Mouse (Mus musculus): ENCODE measurements around the gene Abca12.

The Abca12 gene

DNA sequence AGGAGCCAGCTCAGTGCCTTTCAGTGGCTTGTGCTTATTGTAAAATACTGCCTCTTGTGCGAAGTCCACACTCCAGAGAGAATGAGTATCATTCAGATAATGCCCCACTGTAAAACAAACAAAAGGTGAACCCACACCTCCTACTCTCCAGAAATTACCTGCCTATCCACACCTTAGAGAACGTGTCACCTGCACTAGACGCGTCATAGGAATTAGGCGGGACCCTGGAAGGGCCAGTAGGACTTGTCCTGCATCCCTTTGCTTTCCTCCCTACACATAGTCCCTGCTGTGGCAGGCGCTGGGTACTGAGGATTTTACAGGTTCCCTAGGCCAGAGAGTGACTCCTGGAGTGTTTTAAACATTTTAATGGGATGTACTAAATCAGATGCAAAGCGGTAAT is at the start of gene Abca12:
TSS of gene Abca12 (minus strand) at position 101 of the 400 bp plus-strand sequence.
- DNase-seq (ENCODE audit: extremely low spot score, low spot score) = no peak

DNA sequence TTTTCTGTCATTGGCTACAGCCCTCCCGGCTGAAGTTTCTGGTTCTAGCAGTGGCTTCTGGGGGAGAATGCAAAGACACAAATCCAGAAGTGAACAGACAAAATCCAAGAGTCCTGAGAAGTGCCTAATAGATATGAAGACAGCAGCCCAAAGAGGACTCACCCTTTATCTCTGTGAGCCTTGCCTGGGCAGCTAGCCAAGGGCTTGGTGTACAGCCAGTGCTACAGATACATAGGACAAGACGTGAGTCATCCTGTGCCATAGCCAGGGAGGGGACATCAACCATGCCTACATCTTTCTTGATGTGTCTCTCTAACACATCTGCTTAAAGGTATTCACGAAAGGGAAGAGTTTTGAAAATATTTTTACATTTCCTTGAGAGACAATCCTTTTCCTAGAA is 43.3 kb upstream of the Abca12 start:
- DNase-seq (ENCODE audit: extremely low spot score, low spot score) = no peak

- DNase-seq (ENCODE audit: extremely low spot score, low spot score) = no peak
Measured at GRCm38 (mm10) chr1:71447424-71447823, 32.7 kb upstream of the Abca12 start.

GRCm38 (mm10) chr1:71421741-71422333 is 7.1 kb upstream of the Abca12 start:
- no peak for DNase-seq (ENCODE audit: extremely low spot score, low spot score)

DNA sequence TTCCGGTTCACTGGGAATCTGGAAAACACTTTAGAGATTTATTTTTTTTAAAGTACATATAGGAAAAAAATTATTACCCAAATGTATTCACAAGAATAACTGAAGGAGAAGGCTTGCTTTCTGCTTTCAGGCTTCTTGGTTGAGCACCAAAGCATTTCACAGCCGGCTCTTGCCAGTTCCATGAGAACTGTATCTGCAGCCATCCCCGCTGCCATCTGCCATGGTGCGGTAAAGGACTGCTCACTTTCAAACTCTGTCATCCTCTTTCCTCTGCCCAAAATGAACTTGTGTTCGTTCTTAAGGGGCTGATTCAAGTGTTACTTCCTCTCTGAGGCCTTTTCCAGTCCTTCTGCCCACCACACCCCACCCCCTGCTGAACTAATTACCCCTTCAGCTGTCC is 3.8 kb upstream of the Abca12 start:
- no peak for DNase-seq (ENCODE audit: extremely low spot score, low spot score)

GRCm38 (mm10) chr1:71417951-71418350 is 3.2 kb upstream of the Abca12 start:
- no peak for DNase-seq (ENCODE audit: extremely low spot score, low spot score)

GRCm38 (mm10) chr1:71414084-71414483 is 626 bp downstream of the Abca12 start:
- no peak for DNase-seq (ENCODE audit: extremely low spot score, low spot score)

- DNase-seq (ENCODE audit: extremely low spot score, low spot score) = no peak
Measured at GRCm38 (mm10) chr1:71413114-71413513, 1.6 kb downstream of the Abca12 start.

DNA sequence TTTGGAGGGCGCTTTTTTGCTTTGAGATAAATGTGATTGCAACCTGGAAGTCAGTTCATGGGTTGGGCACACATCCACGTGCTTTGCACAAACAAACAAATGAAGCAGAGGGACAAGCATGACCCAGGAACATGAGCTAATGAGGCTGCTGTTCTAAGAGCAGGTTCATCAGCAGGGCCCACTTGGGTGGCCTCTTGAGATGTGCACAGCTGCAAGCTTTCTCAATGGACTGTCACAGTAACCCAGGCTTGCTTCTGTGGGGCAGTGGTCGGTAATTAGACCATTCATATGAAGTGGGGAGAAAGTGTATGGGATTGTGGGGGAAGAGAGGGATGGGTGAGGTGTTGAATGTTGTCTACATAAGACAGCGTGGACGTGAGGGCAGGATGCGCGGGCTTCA is 7.0 kb downstream of the Abca12 start:
- no peak for DNase-seq (ENCODE audit: extremely low spot score, low spot score)

- DNase-seq (ENCODE audit: extremely low spot score, low spot score) = no peak
Measured at GRCm38 (mm10) chr1:71397635-71398034, 17.1 kb downstream of the Abca12 start.

GRCm38 (mm10) chr1:71396105-71396504 is 18.6 kb downstream of the Abca12 start:
- DNase-seq (ENCODE audit: extremely low spot score, low spot score) = no peak

- DNase-seq (ENCODE audit: extremely low spot score, low spot score) = no peak
Measured at GRCm38 (mm10) chr1:71394177-71394576, 20.5 kb downstream of the Abca12 start.

DNA sequence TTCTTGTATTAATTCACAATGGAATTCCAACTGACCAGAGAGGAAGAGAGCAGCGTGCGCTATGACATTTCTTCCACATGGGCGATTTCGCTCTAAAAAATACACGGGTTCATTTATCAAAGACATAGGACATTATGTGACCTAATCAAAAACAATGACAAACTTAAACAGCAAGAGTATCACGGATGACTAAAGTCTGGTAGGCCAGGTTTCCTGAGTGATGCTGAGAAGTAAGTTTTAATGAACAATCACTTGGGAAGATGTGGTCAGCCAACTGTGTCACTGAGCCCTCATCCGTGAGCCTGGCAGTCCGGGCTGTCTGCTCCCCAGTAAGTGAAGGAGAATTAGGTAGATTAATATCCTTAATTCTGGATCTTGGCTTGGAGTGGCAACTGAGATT is 21.2 kb downstream of the Abca12 start:
- no peak for DNase-seq (ENCODE audit: extremely low spot score, low spot score)

GRCm38 (mm10) chr1:71392463-71392862 is 22.2 kb downstream of the Abca12 start:
- DNase-seq (ENCODE audit: extremely low spot score, low spot score) = no peak

DNA sequence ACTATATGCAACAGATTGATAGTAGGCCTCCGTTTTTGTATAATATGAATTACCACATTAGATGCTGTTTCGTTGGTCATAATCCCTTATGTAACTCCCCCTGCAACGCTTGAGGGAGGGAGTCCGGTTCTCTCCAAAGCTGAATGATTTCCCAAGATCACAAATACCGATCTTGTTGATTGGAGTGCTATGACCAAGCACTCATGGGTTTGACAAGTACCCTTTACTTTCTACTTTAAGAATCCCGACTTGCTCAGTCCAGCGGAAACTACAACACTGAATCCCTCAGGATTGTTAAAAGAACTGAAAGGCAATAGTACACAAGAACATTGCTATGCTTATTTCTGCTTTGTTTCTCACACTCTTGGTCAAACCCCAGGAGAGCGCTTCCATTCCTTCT is 28.1 kb downstream of the Abca12 start:
- DNase-seq (ENCODE audit: extremely low spot score, low spot score) = no peak

GRCm38 (mm10) chr1:71384098-71384497 is 30.6 kb downstream of the Abca12 start:
- DNase-seq (ENCODE audit: extremely low spot score, low spot score) = no peak

DNA sequence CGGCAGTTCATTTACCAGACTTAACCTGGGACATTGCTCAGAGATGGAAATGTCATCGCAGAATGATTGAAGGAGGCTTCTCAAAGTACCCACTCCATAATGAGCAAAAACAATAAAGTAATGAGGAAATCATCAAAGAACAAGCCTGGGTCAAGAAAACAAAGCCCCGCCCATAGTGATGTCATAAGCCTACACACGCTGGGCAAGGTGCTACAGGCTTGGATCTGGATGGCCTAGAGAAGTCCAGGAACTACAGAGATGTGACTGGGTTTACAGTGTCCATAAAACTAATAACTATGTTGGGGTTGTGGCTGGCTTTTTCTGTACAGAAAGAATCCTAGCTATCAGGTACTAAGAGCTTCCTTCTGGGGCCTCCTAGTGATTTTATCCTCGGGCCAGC is 41.6 kb downstream of the Abca12 start:
- DNase-seq (ENCODE audit: extremely low spot score, low spot score) = no peak

DNA sequence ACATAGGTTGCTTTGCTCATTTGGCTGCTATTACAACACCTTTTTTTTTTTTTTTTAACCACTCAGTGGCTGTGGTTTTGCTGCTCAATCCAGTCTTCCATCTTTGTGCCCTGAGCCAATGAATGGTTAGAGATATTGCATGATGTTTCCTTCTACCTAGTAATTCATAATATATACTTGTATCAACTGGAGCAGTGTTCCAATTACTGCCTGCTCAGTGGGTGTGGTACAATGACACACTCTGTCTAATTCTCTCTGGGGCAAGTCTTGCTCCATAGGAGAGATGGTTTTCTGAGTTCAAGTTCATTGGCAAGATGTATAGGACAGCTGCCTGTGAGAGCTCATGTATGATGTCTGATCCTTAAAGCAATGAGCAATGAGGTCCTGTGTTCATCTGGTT is 44.4 kb downstream of the Abca12 start:
- no peak for DNase-seq (ENCODE audit: extremely low spot score, low spot score)

DNA sequence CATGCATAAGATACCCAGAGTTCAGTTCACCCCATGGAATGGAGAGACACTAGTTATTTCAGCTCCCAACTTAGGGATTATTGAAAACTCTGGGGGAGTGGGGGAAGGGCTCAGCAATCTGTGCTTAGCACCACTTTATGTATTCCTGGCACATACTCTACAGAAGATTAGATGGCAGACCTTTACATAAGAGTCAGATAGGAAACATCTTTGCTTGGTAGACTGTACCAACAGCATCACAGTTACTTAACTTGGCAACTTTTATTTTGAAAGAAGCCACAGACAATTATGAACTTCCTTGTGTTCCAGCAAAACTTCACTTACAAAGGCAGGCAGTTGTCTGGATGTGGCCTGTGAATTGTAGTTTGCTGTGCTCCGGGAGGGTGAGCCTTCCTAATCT is 46.9 kb downstream of the Abca12 start:
- no peak for DNase-seq (ENCODE audit: extremely low spot score, low spot score)

DNA sequence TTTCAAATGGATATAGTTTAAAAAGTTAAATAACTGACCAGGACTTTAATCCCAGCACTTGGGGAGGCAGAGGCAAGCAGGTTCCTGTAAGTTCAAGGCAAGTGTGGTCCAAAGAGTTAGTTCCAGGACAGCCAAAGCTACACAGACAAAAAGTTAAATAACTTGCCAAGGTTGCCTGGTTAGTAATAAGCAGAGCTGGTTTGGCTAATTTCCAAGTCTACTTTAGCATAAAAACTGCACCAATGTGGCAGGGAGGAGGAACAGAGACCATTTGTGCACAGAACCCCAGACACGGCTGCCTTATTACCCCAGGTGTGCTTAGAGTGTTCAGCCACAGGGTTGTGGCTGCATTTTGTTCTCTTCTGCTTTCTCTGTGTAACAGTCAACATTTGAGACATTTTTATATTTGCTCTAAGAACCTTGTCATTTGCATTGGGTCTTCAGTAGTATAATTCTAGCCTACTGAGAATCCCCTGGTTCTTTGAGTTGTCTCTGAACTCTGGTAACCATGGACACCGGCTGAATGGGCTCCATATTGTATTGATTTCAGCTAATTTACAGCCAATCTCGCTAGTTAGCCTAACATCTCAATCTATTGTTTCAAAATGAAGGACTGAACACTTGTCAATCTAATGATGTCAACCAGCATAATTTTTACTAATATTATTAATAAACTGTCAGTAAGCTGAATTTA is 71.7 kb downstream of the Abca12 start:
- DNase-seq (ENCODE audit: extremely low spot score, low spot score) = no peak

DNA sequence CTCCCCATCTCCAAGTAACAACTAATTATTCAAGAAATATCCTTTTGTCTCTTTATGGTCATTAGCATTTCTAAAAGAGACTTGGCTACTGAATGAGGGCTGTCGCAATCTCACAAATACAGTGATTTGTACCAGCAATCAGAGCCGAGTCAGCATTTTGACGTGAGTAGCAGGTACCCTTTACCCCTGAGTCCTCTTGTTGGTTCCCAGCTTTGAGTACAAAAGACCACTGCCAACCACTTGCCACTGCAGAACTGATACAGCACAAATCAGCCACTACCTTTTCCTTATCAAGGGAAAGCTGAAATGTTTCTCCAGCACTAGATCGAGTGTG is 72.5 kb downstream of the Abca12 start:
- no peak for DNase-seq (ENCODE audit: extremely low spot score, low spot score)

- DNase-seq (ENCODE audit: extremely low spot score, low spot score) = no peak
Measured at GRCm38 (mm10) chr1:71341370-71342260, 73.1 kb downstream of the Abca12 start.

All from neural tube, embryonic 10.5 days (tissue).